Mouse (Mus musculus): ENCODE measurements at regions not wholly inside any gene's neighbourhood (a gene's known extent, or its start where the extent isn't known, plus 50 kb on each side); places are given as distances from the start of the nearest gene placed in this dataset.

- TF ChIP-seq CTCF (IDR thresholded peaks at IDR 0.05; ENCODE audit: borderline replicate concordance, control insufficient read depth, extremely low read depth, insufficient read depth, low read length, poor library complexity) (no peak), POLR2A (IDR thresholded peaks at IDR 0.05; ENCODE audit: control insufficient read depth, extremely low read depth, insufficient read depth, low read length, poor library complexity) (no peak)
These were observed 75.8 kb upstream of the Hs6st1 start for GRCm38 (mm10) chr1:35992227-35992909.
